Mouse (Mus musculus) CH12.LX (cell line): ENCODE measurements around the gene Fndc9. TPM values are rescaled to one million over a fixed set of nuclear protein-coding genes. Genes with fewer than 3 reads are reported as not detected.
A peak's percentile ranks its signal among the peaks of the same experiment; 100 is the strongest.

ENCODE experiments used
- DNase-seq: peaks from one replicate; pipeline ENCODE4 v3.0.0-alpha.2; 2013; ENCODE audit errors: extremely low read depth
- H3K27ac ChIP-seq: 2 replicates; pipeline ENCODE4 v1.5.1; 2012; ENCODE audit warnings: low read depth, mild to moderate bottlenecking, control low read depth, moderate library complexity; ENCODE audit not compliant: insufficient read depth
- H3K27me3 ChIP-seq: replicated peaks from 2 replicates; pipeline ENCODE3; 2012; ENCODE audit warnings: inconsistent platforms
- H3K36me3 ChIP-seq, 2 experiments: replicated peaks in 1 of 2; 2 replicates each; pipeline versions ENCODE3 to v1.6.1; 2012; ENCODE audit warnings: inconsistent platforms in 1 of 2, low read length in 1 of 2, mild to moderate bottlenecking in 1 of 2, mixed read lengths in 1 of 2, moderate library complexity in 1 of 2; ENCODE audit not compliant: control insufficient read depth in 1 of 2, insufficient read depth in 1 of 2
- H3K4me1 ChIP-seq, 2 experiments: 2 replicates each; pipeline ENCODE4 v1.6.1; 2012; ENCODE audit warnings: inconsistent platforms in 1 of 2, moderate library complexity in 1 of 2; ENCODE audit not compliant: insufficient read depth in 2 of 2, control insufficient read depth in 1 of 2
- H3K4me2 ChIP-seq: 2 replicates; pipeline ENCODE4 v1.6.1; 2012; ENCODE audit warnings: low read depth, mild to moderate bottlenecking, control low read depth; ENCODE audit not compliant: poor library complexity, insufficient read depth, severe bottlenecking
- H3K4me3 ChIP-seq, 3 experiments: fragments of 150-350 bp in 1 of 3; sonication (generic) in 1 of 3; replicated peaks in 1 of 3; 2 replicates each; pipeline versions ENCODE3 to v1.5.1; 2011 to 2012; ENCODE audit warnings: low read depth in 2 of 3, low read length in 2 of 3, mild to moderate bottlenecking in 2 of 3, moderate library complexity in 2 of 3, control low read depth in 1 of 3, improper control_type of control experiment in 1 of 3, inconsistent platforms in 1 of 3, mixed read lengths in 1 of 3; ENCODE audit not compliant: poor library complexity in 1 of 3
- H3K79me2 ChIP-seq: replicated peaks from 2 replicates; pipeline ENCODE4 v1.6.1; 2012; ENCODE audit warnings: mild to moderate bottlenecking, moderate library complexity; ENCODE audit not compliant: control insufficient read depth, poor library complexity, insufficient read depth, severe bottlenecking; ENCODE audit errors: extremely low read depth
- H3K9ac ChIP-seq: 2 replicates; pipeline ENCODE4 v1.6.1; 2012; ENCODE audit warnings: low read depth, mild to moderate bottlenecking, control low read depth, moderate library complexity; ENCODE audit not compliant: insufficient read depth
- H3K9me3 ChIP-seq: replicated peaks from 2 replicates; pipeline ENCODE3; 2012; ENCODE audit warnings: low read length, inconsistent platforms, mixed read lengths
- CHD1 ChIP-seq: IDR thresholded peaks from 2 replicates; pipeline ENCODE4 v1.6.1; 2012; ENCODE audit warnings: low read depth, low read length, improper control_type of control experiment, inconsistent platforms
- CTCF ChIP-seq, 2 experiments: IDR thresholded peaks in 1 of 2; conservative IDR thresholded peaks in 1 of 2; 2 replicates each; pipeline ENCODE4 v1.5.1; 2011 to 2012; ENCODE audit warnings: low read depth in 2 of 2, low read length in 2 of 2, improper control_type of control experiment in 1 of 2, inconsistent platforms in 1 of 2, mild to moderate bottlenecking in 1 of 2, moderate library complexity in 1 of 2
- EP300 ChIP-seq: IDR thresholded peaks from 2 replicates; pipeline ENCODE4 v1.6.1; 2011; ENCODE audit warnings: low read length, improper control_type of control experiment
- ETS1 ChIP-seq: conservative IDR thresholded peaks from 2 replicates; pipeline ENCODE4 v1.6.1; 2012; ENCODE audit warnings: low read depth, mild to moderate bottlenecking, inconsistent platforms, low read length, improper control_type of control experiment, moderate library complexity
- HCFC1 ChIP-seq: IDR thresholded peaks from 2 replicates; pipeline ENCODE4 v1.6.1; 2012; ENCODE audit warnings: low read depth, mild to moderate bottlenecking, inconsistent platforms, low read length, improper control_type of control experiment
- IRF4 ChIP-seq: IDR thresholded peaks from 2 replicates; pipeline ENCODE4 v1.6.1; 2014; ENCODE audit warnings: low read depth, mild to moderate bottlenecking, inconsistent platforms, low read length, improper control_type of control experiment
- JUN ChIP-seq: IDR thresholded peaks from 2 replicates; pipeline ENCODE4 v1.6.1; 2011; ENCODE audit warnings: low read depth, mild to moderate bottlenecking, low read length, improper control_type of control experiment, moderate library complexity; ENCODE audit not compliant: insufficient read depth
- KAT2A ChIP-seq: IDR thresholded peaks from 2 replicates; pipeline ENCODE4 v1.6.1; 2012; ENCODE audit warnings: low read length, improper control_type of control experiment, inconsistent platforms; ENCODE audit not compliant: insufficient replicate concordance
- MAX ChIP-seq: IDR thresholded peaks from 2 replicates; pipeline ENCODE4 v1.6.1; 2011; ENCODE audit warnings: low read length, improper control_type of control experiment
- MEF2A ChIP-seq: IDR thresholded peaks from 2 replicates; pipeline ENCODE4 v1.6.1; 2014; ENCODE audit warnings: low read depth, mild to moderate bottlenecking, inconsistent platforms, low read length, improper control_type of control experiment, borderline replicate concordance
- MXI1 ChIP-seq: IDR thresholded peaks from 2 replicates; pipeline ENCODE4 v1.6.1; 2011; ENCODE audit warnings: mild to moderate bottlenecking, low read depth, low read length, improper control_type of control experiment
- NELFE ChIP-seq: IDR thresholded peaks from 2 replicates; pipeline ENCODE4 v1.6.1; 2011; ENCODE audit warnings: low read depth, low read length, improper control_type of control experiment
- POLR2A ChIP-seq: IDR thresholded peaks from 2 replicates; pipeline ENCODE4 v1.6.1; 2011; ENCODE audit warnings: low read depth, mild to moderate bottlenecking, improper control_type of control experiment, low read length
- POLR2AphosphoS2 ChIP-seq: IDR thresholded peaks from 2 replicates; pipeline ENCODE4 v1.6.1; 2011; ENCODE audit warnings: low read depth, low read length, improper control_type of control experiment
- RAD21 ChIP-seq: IDR thresholded peaks from 2 replicates; pipeline ENCODE4 v1.6.1; 2011; ENCODE audit warnings: low read depth, mild to moderate bottlenecking, low read length, improper control_type of control experiment, moderate library complexity
- SMC3 ChIP-seq: IDR thresholded peaks from 2 replicates; pipeline ENCODE4 v1.6.1; 2011; ENCODE audit warnings: low read depth, low read length, improper control_type of control experiment
- UBTF ChIP-seq: IDR thresholded peaks from 2 replicates; pipeline ENCODE4 v1.6.1; 2012; ENCODE audit warnings: low read depth, mild to moderate bottlenecking, inconsistent platforms, low read length, improper control_type of control experiment, moderate library complexity
- ZC3H11A ChIP-seq: IDR thresholded peaks from 2 replicates; pipeline ENCODE4 v1.6.1; 2012; ENCODE audit warnings: low read depth, mild to moderate bottlenecking, inconsistent platforms, low read length, improper control_type of control experiment
- ZKSCAN1 ChIP-seq: IDR thresholded peaks from 2 replicates; pipeline ENCODE4 v1.6.1; 2012; ENCODE audit warnings: low read depth, inconsistent platforms, low read length, improper control_type of control experiment, borderline replicate concordance
- ZMIZ1 ChIP-seq: IDR thresholded peaks from 2 replicates; pipeline ENCODE4 v1.6.1; 2012; ENCODE audit warnings: low read depth, mild to moderate bottlenecking, inconsistent platforms, low read length, improper control_type of control experiment
- ZNF384 ChIP-seq: IDR thresholded peaks from 2 replicates; pipeline ENCODE4 v1.6.1; 2012; ENCODE audit warnings: low read depth, low read length, improper control_type of control experiment, inconsistent platforms
- dilution Hi-C: fragments of 300-500 bp; cut with MboI; formaldehyde crosslinking; loops from 2 replicates; pipeline ENCODE4 v1.14.3; 2020; ENCODE audit warnings: low sequenced_read_pairs; ENCODE audit not compliant: extremely low pct_unique_long_range_greater_than_20kb, extremely low pct_ligation_motif_present
- in situ Hi-C: fragments of 300-500 bp; cut with MboI; formaldehyde crosslinking; loops from 3 replicates; pipeline ENCODE4 v1.14.3; 2019; ENCODE audit warnings: low sequenced_read_pairs, low pct_ligation_motif_present, low pct_unique_long_range_greater_than_20kb, mixed read lengths
- polyA plus RNA-seq: library from polyadenylated mRNA; unstranded; fragments of >175 nt; gene quantifications from 2 replicates; pipeline ENCODE4 v1.2.1, GENCODE M21; 2012; ENCODE audit warnings: low read depth; ENCODE audit not compliant: insufficient read length
- total RNA-seq, 2 experiments: library from RNA; depleted of rRNA; stranded (reverse); fragments of 300-350 nt in 1 of 2; fragments of >200 nt in 1 of 2; gene quantifications; 2 replicates each; pipeline ENCODE4 v1.2.3; 2012 to 2014

Gene Fndc9
- total and polyA plus RNA-seq, 3 experiments: 3.9 to 12.1 TPM; not detected in 1

GRCm38 (mm10) chr11:46233966-46234365, 1.4 kb upstream of the Fndc9 start:
- no peaks in the 10 kb centered on the region for H3K27me3 ChIP-seq
- peaks cover 93 to 99% of the 10 kb centered on the region in 2 experiments for H3K36me3 ChIP-seq
- no peak for TF ChIP-seq MEF2A
- TF ChIP-seq ZKSCAN1: no peak
- TF ChIP-seq NELFE: no peak
- no peak for TF ChIP-seq ETS1
- no peak; the same call in 1 of the 2 replicates for TF ChIP-seq POLR2AphosphoS2
- no peak for TF ChIP-seq ZC3H11A
- TF ChIP-seq IRF4: no peak
- TF ChIP-seq POLR2A: 0 out of 2 replicates have a peak, but pooled peaks have one; percentile 4
- TF ChIP-seq, all 38 proteins: peak for 1
- Histone ChIP-seq H3K4me3 (no peak overlapping the region), H3K4me1 (no peaks in the 10 kb centered on the region), H3K79me2 (no peaks in the 10 kb centered on the region), H3K9me3 (no peaks in the 10 kb centered on the region), H3K9ac (no peak overlapping the region), H3K27ac (no peak overlapping the region), H3K4me2 (no peak overlapping the region)
- dilution Hi-C loops: no loop called here
- no peak for DNase-seq
- in situ Hi-C loops: no loop called here

GRCm38 (mm10) chr11:46236976-46237375, 1.6 kb downstream of the Fndc9 start:
- Histone ChIP-seq H3K27ac (no peak overlapping the region), H3K27me3 (no peaks in the 10 kb centered on the region), H3K4me1 (no peaks in the 10 kb centered on the region), H3K9ac (no peak overlapping the region), H3K9me3 (no peaks in the 10 kb centered on the region), H3K4me2 (no peak overlapping the region), H3K79me2 (no peaks in the 10 kb centered on the region), H3K4me3 (no peak overlapping the region), H3K36me3 (peaks cover 97 to 100% of the 10 kb centered on the region in 2 experiments)
- dilution Hi-C loops (no loop called here), in situ Hi-C loops (no loop called here)
- TF ChIP-seq SMC3: peak; percentile 50
- TF ChIP-seq MXI1: no peak
- no peak for TF ChIP-seq EP300
- no peak for TF ChIP-seq UBTF
- TF ChIP-seq CHD1: no peak
- 0 out of 2 replicates have a peak, but pooled peaks have one; percentile 36 for TF ChIP-seq POLR2AphosphoS2
- TF ChIP-seq CTCF (conservative IDR thresholded peaks at IDR 0.05 in 1 of 2, IDR thresholded peaks at IDR 0.05 in 1 of 2; ENCODE audit: low read depth in 2 of 2, low read length in 2 of 2): peak; percentile 62 to 79
- no peak for TF ChIP-seq ZKSCAN1
- peak; percentile 97 for TF ChIP-seq ZNF384
- TF ChIP-seq ETS1: no peak
- no peak for TF ChIP-seq MEF2A
- TF ChIP-seq KAT2A: no peak
- no peak for TF ChIP-seq IRF4
- TF ChIP-seq RAD21: peak; percentile 29
- no peak for TF ChIP-seq MAX
- no peak for TF ChIP-seq HCFC1
- TF ChIP-seq ZMIZ1: no peak
- TF ChIP-seq ZC3H11A: no peak
- no peak for TF ChIP-seq JUN
- peak; percentile 88 for DNase-seq
